27 mouse cellular contexts compared by ENCODE assay signal in genomic region chr11:62507683-62508082, GRCm38 (mm10). TPM values are rescaled to one million over a fixed set of nuclear protein-coding genes. Genes with fewer than 3 reads are reported as not detected.
DNase-seq lines count a peak whose midpoint lies in the region; ATAC-seq and TF ChIP-seq lines count a peak whose summit lies in the region.
"Had no signal": no experiment of that assay in that cellular context is flagged by ENCODE, and none has a peak within 500 bp of the region (broad histone marks: within the 10 kb centered on the region; RNA-seq: fewer than 3 reads in every experiment).

No protein-coding gene starts in this region.

- H3K4me3 ChIP-seq in kidney, adult 2 months (ENCODE audit: insufficient read depth, low read depth, low read length) = no peak overlapping the region
- no peak overlapping the region for H3K4me3 ChIP-seq in hindbrain, embryonic 10.5 days
- H3K4me3 ChIP-seq: embryonic facial prominence, embryonic 15.5 days; gastrocnemius, adult 2 months; heart, embryonic 10.5 days; kidney, embryonic 15.5 days; limb, embryonic 13.5 days; liver, embryonic 12.5 days; midbrain, embryonic 15.5 days; myocyte; neural tube, embryonic 15.5 days had no signal

- ATAC-seq in granulocyte monocyte progenitor cell, adult 5-6 weeks (replicated peaks; ENCODE audit: poor library complexity, severe bottlenecking) = peak; percentile 52
- ATAC-seq in neutrophil, adult 5-6 weeks (ENCODE audit: extremely low read depth, insufficient number of reproducible peaks, low FRiP score, poor library complexity, severe bottlenecking) = peak; percentile 37; the same call in 1 of the 2 replicates
- ATAC-seq: forebrain, embryonic 14.5 days; hindbrain, embryonic 16.5 days; intestine, postnatal 0 days; liver, embryonic 12.5 days; midbrain, embryonic 15.5 days had no signal

- TF ChIP-seq POLR2A in kidney, adult 2 months (IDR thresholded peaks at IDR 0.05; ENCODE audit: low read depth, low read length) = no peak

- H3K27me3 ChIP-seq in kidney, adult 2 months (replicated peaks; ENCODE audit: control insufficient read depth, insufficient read depth, low read length) = no peaks in the 10 kb centered on the region
- H3K27me3 ChIP-seq in hindbrain, embryonic 10.5 days (ENCODE audit: insufficient read depth, poor library complexity, severe bottlenecking) = no peaks in the 10 kb centered on the region
- H3K27me3 ChIP-seq: embryonic facial prominence, embryonic 15.5 days; kidney, embryonic 15.5 days; limb, embryonic 13.5 days; liver, embryonic 12.5 days; midbrain, embryonic 15.5 days; neural tube, embryonic 15.5 days had no signal

- no peaks in the 10 kb centered on the region for H3K9me3 ChIP-seq in hindbrain, embryonic 10.5 days
- H3K9me3 ChIP-seq: embryonic facial prominence, embryonic 15.5 days; heart, embryonic 10.5 days; kidney, embryonic 15.5 days; limb, embryonic 13.5 days; liver, embryonic 12.5 days; midbrain, embryonic 15.5 days; neural tube, embryonic 15.5 days had no signal

- DNase-seq in CD4-positive, CD25-positive, alpha-beta regulatory T cell, adult 2 months (ENCODE audit: low read depth, low spot score) = peak; percentile 33
- DNase-seq in CD8-positive naive resting alpha-beta T cell, adult 2 months (ENCODE audit: low read depth in 2 of 2, low spot score in 2 of 2) = peak; percentile 61 to 67
- DNase-seq in kidney, adult 2 months = no peak
- no peak for DNase-seq in hindbrain, embryonic 10.5 days (ENCODE audit: low spot score)
- no peak for DNase-seq in urinary bladder, adult 2 months (ENCODE audit: low spot score)
- DNase-seq: adrenal gland, postnatal 14 days; cerebellum, adult 9-10 months; gastrocnemius, adult 2 months; heart, postnatal 4 days; kidney, postnatal 4 days; layer of hippocampus, adult 9-11 months; lung, adult 18-20 months; lung, postnatal 14 days; right cerebral cortex, postnatal 14 days had no signal

- H3K27ac ChIP-seq in kidney, adult 2 months (ENCODE audit: insufficient read depth, low read depth, low read length) = no peak overlapping the region
- H3K27ac ChIP-seq in hindbrain, embryonic 10.5 days = no peak overlapping the region
- H3K27ac ChIP-seq: embryonic facial prominence, embryonic 15.5 days; gastrocnemius, adult 2 months; heart, embryonic 10.5 days; kidney, embryonic 15.5 days; limb, embryonic 13.5 days; liver, embryonic 12.5 days; midbrain, embryonic 15.5 days; neural tube, embryonic 15.5 days had no signal

- 88% methylated on average over 4 of the region's 4 CpGs for WGBS in kidney, adult 2 months
- whole genome bisulfite sequencing in hindbrain, embryonic 10.5 days = 88% methylated on average over 4 of the region's 4 CpGs

- no peak for TF ChIP-seq CTCF in kidney, adult 2 months (conservative IDR thresholded peaks at IDR 0.05; ENCODE audit: insufficient read depth, insufficient read length, low read depth, low read length)

- H3K36me3 ChIP-seq in kidney, adult 2 months (ENCODE audit: control insufficient read depth, insufficient read depth, low read length) = no peaks in the 10 kb centered on the region
- peaks cover 18% of the 10 kb centered on the region; the same call in 1 of the 2 replicates for H3K36me3 ChIP-seq in hindbrain, embryonic 10.5 days
- H3K36me3 ChIP-seq: embryonic facial prominence, embryonic 15.5 days; limb, embryonic 13.5 days; liver, embryonic 12.5 days; midbrain, embryonic 15.5 days; neural tube, embryonic 15.5 days had no signal

- H3K4me1 ChIP-seq in kidney, adult 2 months (ENCODE audit: control insufficient read depth, insufficient read depth, low read length) = no peaks in the 10 kb centered on the region
- H3K4me1 ChIP-seq in hindbrain, embryonic 10.5 days (replicated peaks) = peaks cover 7% of the 10 kb centered on the region
- H3K4me1 ChIP-seq: heart, embryonic 10.5 days; kidney, embryonic 15.5 days; limb, embryonic 13.5 days; liver, embryonic 12.5 days; midbrain, embryonic 15.5 days; neural tube, embryonic 15.5 days had no signal

RNA-seq across cellular contexts. Expression of gene Cenpv, which starts 31.4 kb away (rescaled TPM):
- 25.2 and 30.3 TPM in 2 replicates for total RNA-seq in granulocyte monocyte progenitor cell, adult 5-6 weeks (2014; fragmentation: Nextera tagmentation)
- 12.8 and 15.7 TPM in 2 replicates for total RNA-seq in granulocyte monocyte progenitor cell, adult 5-6 weeks (2017)
- total RNA-seq in neutrophil, adult 5-6 weeks (2017) = 1.7 and 9.0 TPM in 2 replicates
- polyA plus RNA-seq in kidney, adult 2 months (2012; rRNA removed) = 34.4 and 41.7 TPM in 2 replicates
- polyA plus RNA-seq in hindbrain, embryonic 10.5 days (2016; fragmentation: Nextera tagmentation; extraction: Ambion mirVana) = 27.8 and 39.0 TPM in 2 replicates
- 30.7 and 38.1 TPM in 2 replicates for polyA plus RNA-seq in urinary bladder, adult 2 months (2012; rRNA removed)

RNA-seq across cellular contexts. Expression of gene Ubb, which starts 43.3 kb away (rescaled TPM):
- 870 and 954 TPM in 2 replicates for total RNA-seq in granulocyte monocyte progenitor cell, adult 5-6 weeks (2014; fragmentation: Nextera tagmentation)
- 1,051 and 1,247 TPM in 2 replicates for total RNA-seq in granulocyte monocyte progenitor cell, adult 5-6 weeks (2017)
- total RNA-seq in neutrophil, adult 5-6 weeks (2017) = 1,420 and 1,558 TPM in 2 replicates
- 1,891 and 2,089 TPM in 2 replicates for polyA plus RNA-seq in kidney, adult 2 months (2012; rRNA removed)
- polyA plus RNA-seq in hindbrain, embryonic 10.5 days (2016; fragmentation: Nextera tagmentation; extraction: Ambion mirVana) = 3,368 and 3,918 TPM in 2 replicates
- polyA plus RNA-seq in urinary bladder, adult 2 months (2012; rRNA removed) = 2,108 and 2,141 TPM in 2 replicates

RNA-seq across cellular contexts. Expression of gene Ncor1, which starts 49.3 kb away (rescaled TPM):
- 289 and 349 TPM in 2 replicates for total RNA-seq in granulocyte monocyte progenitor cell, adult 5-6 weeks (2014; fragmentation: Nextera tagmentation)
- 267 and 271 TPM in 2 replicates for total RNA-seq in granulocyte monocyte progenitor cell, adult 5-6 weeks (2017)
- total RNA-seq in neutrophil, adult 5-6 weeks (2017) = 448 and 551 TPM in 2 replicates
- 110 and 127 TPM in 2 replicates for polyA plus RNA-seq in kidney, adult 2 months (2012; rRNA removed)
- 127 and 131 TPM in 2 replicates for polyA plus RNA-seq in hindbrain, embryonic 10.5 days (2016; fragmentation: Nextera tagmentation; extraction: Ambion mirVana)
- polyA plus RNA-seq in urinary bladder, adult 2 months (2012; rRNA removed) = 76.2 and 109 TPM in 2 replicates

RNA-seq across cellular contexts. Expression of gene Pigl, which starts 49.4 kb away (rescaled TPM):
- total RNA-seq in granulocyte monocyte progenitor cell, adult 5-6 weeks (2014; fragmentation: Nextera tagmentation) = 4.7 and 12.2 TPM in 2 replicates
- total RNA-seq in granulocyte monocyte progenitor cell, adult 5-6 weeks (2017) = 2.5 and 3.6 TPM in 2 replicates
- total RNA-seq in neutrophil, adult 5-6 weeks (2017) = 9.9 and 13.9 TPM in 2 replicates
- 7.1 and 8.7 TPM in 2 replicates for polyA plus RNA-seq in kidney, adult 2 months (2012; rRNA removed)
- polyA plus RNA-seq in hindbrain, embryonic 10.5 days (2016; fragmentation: Nextera tagmentation; extraction: Ambion mirVana) = 10.7 and 16.0 TPM in 2 replicates
- polyA plus RNA-seq in urinary bladder, adult 2 months (2012; rRNA removed) = 8.7 and 9.4 TPM in 2 replicates

Comparison
In these comparisons a context has a peak if more than half of its experiments do, and no peak if none do; other contexts are left out.
1. DNase-seq: peak in CD4-positive, CD25-positive, alpha-beta regulatory T cell, adult 2 months (single experiment) and CD8-positive naive resting alpha-beta T cell, adult 2 months (2 of 2); none in kidney, adult 2 months (single experiment), hindbrain, embryonic 10.5 days (single experiment) and urinary bladder, adult 2 months (single experiment).